Mouse (Mus musculus) activated CD4-positive, CD25-positive, alpha-beta regulatory T cell, adult 4 months (primary cell): ENCODE measurements around the gene Retn. TPM values are rescaled to one million over a fixed set of nuclear protein-coding genes. Genes with fewer than 3 reads are reported as not detected.

Experiments
- ATAC-seq: one replicate; pipeline ENCODE4 v1.8.0; 2017
- polyA plus RNA-seq, 2 experiments: library from polyadenylated mRNA; unstranded; fragments of 100-300 nt; shearing (Covaris generic); gene quantifications; one replicate each; pipeline ENCODE4 v1.2.1; 2017

Retn gene
- polyA plus RNA-seq, result not detected

DNA sequence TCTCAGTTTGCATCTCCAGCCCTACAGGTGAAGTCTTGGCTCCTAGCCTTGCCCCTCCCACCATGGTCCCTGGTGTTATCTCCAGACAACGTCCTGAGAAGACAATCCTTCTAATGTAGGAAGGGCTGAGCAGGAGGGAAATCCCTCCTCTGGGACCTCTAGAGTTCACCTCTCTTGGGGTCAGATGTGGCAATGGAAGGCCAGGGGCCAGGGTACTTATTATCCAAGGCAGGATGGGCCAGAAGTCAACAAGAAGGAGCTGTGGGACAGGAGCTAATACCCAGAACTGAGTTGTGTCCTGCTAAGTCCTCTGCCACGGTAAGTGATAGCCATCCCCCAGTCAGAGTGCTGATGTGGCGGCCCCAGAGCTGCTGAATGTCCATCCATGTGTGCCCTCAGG lies at the start of gene Retn:
Gene Retn, plus strand, starts transcription at position 245 of the 400 bp plus-strand sequence.
- ATAC-seq, result no peak

DNA sequence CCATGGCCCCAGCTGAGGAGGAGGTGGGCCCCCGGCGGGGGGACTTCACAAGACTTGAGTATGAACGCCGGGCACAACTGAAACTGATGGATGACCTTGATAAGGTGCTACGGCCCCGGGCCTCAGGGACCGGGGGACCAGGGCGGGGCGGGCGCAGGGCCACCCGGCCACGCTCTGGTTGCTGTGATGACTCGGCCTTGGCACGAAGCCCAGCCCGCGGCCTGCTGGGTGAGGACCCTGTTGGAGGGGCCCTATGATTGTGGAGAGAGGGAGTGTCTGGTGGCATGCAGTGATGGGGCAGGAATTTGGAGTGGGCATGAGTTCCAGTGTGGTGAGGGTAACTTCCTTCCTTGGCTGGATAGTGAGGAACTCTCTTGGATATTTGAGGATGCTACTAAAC lies 49.0 kb upstream of the Retn start:
- ATAC-seq, result no peak

DNA sequence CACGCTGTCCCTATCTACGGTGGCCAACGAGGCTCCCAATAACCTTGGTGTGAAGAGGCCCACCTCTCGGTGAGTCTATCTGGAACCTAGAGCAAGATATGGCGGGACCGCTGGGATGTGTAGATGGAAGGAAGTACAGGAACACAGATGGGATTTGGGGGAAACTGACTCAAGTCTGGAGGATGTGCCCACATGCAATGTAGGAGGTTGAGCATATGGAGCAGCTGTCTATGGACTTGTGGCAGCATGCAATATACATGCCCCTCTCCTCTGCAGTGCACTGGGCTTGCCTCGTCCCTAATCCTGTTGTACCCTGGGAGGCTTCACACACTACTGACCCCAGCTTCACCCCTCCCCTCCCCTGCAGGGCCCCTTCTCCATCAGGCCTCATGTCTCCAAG lies 47.7 kb upstream of the Retn start:
- no peak for ATAC-seq

DNA sequence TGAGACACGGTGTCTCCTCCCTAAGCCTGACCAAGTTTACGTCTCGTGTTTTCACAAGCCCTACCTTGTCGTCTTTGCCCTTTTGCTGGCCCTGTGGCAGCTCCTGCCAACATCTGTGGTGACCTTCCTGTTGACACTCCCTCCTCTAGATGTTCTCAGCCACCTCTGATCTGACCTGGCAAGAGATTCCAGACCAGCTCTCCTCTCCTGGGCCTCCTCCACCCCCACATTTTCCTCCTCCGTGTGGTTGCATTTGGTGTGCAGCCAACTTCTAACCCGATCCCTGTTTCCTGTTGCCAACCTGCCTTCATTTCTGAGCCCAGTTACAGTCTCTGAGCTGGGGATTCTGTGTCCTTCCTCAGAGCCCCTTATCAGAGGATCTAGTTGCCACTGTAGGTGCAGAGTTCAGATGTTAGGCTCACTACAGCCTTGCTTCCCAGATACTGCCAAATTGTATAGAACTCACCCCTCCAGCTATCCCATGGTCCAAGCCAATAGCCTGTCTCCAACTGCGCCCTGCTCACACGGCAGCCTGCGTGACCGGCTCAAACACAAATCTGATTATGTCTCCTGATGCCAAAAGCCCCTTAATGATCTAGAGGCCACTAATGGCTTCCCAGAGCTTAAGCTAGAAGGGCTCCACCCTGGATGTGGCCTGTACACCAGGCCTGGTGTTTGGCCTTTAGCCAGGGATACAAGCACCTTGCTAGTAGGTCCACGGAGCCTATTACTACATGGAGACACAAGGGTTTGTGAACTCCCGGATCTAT lies 46.3 kb upstream of the Retn start:
- ATAC-seq, result no peak

DNA sequence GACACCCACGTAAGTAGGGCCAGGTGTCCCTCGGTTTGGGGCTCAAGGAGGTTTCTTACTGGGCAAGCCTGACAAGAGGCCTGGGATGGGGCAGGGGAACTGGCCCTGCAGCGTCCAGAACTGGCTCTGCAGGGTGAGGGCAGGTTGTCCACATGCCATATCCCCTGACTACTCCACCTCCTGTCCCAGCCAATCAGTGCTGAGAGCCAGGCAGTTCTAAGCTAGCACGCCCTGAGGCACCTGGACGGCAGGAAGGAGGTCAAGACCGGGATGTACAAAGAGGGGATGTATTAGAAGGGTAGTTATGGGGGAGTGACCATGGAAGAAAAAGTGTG lies 45.8 kb upstream of the Retn start:
- no peak for ATAC-seq

DNA sequence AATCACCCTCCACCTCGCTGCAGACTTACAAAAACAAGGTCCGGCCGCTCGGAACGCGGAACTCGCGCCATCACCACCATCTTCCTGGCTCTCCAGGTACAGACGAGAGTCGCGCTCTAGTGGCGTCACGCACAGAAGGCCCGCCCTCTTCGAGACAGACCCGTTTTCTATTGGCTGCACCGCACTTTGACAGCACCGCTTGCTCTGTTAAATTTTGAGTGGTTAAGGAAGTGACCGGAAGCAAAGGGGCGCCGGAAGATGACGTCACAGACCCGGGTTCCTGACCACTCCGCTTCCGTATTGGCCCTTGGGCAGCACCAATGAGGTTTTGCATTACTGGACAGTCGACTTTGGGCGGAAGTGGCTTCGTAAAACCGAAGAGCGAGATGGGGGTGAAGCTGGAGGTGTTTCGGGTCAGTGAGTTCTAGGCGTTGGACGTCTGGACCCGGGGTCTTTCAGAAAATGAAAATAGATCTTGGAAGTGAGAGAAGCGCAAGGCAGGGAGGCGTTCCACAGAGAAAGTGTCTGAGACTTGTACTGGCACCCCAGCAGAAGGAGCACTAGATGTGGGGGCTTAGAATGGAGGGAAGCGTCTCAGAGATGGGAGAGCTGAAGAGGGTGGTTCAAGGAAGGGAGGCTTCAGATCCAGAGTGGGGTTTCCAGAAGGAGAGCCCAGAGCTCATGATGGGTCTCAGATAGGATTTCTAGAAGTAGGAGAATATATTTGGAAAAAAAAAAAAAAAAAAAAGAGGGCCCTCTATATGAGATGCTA lies 34.2 kb upstream of the Retn start, which contains the start of the genes Xab2 and Pet100:
Gene Xab2, minus strand, starts transcription at position 118 of the 772 bp plus-strand sequence.
Gene Pet100, plus strand, starts transcription at position 350 of the 772 bp plus-strand sequence.
- peak; percentile 95 for ATAC-seq

DNA sequence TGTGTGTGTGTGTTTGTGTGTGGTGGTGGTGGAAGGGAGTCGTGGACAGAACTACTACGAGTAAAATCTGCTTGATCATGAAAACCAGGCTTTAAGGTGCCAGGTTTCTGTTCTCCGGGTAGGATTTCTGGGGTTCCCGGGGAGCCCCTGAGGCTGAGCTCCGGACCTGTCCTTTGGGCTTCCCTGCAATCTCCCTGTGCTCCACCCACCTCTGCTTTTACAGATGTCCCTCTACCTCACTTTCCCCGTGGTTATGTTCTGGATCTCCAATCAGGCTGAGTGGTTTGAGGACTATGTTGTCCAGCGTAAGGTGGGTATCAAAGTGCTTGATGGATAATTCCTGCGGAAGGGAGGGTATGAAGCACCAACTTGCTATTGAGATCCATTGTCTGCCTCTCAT lies 33.5 kb upstream of the Retn start:
- no peak for ATAC-seq

DNA sequence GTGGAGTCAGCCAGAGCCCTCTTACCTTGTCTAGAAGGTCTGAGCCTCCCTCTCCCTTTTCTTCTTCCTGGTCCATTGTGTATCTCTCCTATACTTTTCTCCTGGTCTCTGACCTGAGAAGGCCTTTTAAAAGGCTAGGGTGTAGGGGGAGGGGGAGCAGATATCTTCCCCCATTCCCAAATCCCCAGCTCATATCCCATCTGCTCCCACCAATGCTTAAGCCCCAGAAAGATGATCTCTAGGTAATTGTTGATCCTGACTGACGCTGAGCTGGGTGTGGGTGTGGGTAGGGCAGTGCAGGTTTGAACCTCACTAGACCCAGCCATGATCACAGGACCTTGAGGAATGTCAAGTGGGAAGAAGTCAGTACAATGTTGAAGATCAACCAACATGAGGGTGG lies 30.1 kb upstream of the Retn start, which contains the start of gene Pcp2:
Gene Pcp2, minus strand, starts transcription at position 101 of the 400 bp plus-strand sequence.
- ATAC-seq, result no peak

DNA sequence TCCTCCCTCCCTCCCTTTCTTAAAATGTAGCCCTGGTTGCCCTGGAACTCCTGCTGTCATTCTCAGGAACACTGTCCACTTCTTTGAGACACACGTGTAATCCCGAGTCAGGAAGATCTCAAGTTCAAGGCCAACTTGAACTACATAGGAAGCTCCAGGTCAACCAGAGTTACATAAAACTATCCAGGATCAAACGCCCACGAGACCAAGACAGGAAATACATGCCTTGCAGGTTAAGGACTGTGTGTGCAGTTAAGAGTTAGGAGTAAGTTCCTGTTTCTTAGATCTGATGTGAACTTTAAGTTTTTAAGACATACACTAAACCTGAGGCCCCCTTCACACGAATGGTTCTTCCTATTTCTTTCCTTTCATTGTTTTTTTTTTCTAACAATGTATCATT lies 28.6 kb upstream of the Retn start:
- no peak for ATAC-seq

DNA sequence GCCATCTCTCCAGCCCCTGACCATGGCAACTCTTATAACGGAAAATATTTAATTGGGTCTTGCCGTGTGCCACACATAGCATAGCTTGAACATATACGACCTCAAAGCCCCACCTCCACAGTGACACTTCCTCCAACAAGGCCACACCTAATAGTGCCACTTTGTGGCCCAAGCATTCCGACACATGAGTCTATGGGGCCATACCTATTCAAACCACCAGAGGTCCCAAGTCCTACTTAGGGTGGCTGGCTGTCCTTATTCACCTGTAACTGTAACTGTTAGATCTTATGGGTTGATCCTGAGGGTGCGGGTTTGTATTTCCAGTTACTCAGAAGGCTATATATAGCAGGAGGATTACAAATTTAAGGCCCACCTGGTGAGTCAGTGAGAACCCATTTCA lies 27.6 kb upstream of the Retn start:
- peak; percentile 34 for ATAC-seq

DNA sequence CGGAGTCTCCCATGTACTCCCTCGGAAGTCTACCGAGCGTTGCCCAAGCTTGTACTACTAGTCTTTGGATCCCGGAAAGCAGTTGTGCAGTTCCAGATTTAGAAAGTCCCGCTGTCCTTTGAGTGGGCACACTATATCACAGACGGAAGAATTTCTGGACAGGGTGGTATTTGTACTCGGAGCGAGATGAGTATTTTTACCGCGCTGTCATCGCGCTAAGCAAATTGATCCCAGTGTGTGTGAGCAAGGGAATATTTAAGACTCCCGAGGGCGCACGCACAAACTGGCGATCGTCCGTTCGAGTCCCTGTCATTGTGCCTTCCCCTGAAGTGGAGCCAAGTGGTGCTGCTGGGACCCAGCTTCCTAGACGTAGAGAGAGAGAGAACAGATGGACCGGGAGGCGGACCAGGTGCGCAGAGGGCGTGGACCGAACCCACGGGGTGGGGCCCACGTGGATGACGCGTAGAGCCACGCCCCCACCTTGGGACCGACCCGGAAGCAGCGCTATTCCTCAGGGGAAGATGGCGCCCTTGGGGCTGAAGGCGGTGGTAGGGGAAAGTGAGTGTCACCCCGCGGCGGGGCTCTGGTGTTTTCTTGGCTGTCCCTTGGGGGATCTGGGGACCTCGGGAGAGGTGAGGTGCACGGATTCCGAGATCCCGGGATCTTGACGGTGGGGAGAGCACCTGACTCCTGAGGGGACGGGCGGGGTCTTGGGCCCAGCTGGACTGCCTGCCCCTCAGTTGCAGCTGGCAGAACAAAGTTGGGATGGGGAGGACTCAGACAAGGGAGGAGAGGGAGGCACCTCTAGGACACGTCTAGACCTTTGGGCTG lies 24.7 kb upstream of the Retn start, which contains the start of gene Stxbp2:
Gene Stxbp2, plus strand, starts transcription at position 309 of the 831 bp plus-strand sequence.
- ATAC-seq, result peak; percentile 97

DNA sequence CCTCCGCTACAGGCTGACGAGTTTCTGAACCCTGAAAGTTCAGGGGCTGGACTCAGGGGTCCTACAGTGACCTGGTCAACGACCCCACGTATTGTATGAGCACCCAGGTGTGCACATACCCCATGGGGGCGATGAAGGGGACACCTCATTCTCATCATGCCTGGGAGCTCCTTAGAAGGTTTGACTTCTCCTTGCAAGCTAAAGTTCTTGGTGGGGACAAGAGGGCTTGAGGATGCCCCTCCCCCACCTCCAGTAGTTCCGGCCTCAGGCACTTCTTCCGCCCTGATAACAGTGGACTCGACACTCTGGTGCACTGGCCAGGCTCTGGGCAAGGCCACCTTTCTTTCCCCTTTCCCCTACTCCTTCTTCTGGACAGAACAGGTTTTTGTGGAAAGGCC lies 24.1 kb upstream of the Retn start:
- ATAC-seq, result no peak

DNA sequence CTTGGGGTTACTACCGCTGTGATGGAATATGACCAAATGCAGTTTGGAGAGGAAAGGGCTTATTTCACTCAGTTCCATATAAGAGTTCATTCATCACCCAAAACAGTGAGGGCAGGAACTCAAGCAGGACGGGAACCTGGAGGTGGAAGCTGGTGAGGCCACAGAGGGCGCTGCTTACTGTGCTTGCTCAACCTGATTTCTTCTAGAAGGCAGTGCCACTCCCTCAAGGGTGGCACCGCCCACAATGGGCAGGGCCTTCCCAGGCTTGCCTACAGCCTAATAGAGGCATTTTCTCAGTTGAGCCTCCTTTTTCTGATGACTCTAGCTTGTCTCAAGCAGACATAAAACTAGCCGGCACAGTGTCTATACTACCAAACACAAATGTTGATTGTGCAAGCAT lies 9.8 kb upstream of the Retn start:
- ATAC-seq, result peak; percentile 68

DNA sequence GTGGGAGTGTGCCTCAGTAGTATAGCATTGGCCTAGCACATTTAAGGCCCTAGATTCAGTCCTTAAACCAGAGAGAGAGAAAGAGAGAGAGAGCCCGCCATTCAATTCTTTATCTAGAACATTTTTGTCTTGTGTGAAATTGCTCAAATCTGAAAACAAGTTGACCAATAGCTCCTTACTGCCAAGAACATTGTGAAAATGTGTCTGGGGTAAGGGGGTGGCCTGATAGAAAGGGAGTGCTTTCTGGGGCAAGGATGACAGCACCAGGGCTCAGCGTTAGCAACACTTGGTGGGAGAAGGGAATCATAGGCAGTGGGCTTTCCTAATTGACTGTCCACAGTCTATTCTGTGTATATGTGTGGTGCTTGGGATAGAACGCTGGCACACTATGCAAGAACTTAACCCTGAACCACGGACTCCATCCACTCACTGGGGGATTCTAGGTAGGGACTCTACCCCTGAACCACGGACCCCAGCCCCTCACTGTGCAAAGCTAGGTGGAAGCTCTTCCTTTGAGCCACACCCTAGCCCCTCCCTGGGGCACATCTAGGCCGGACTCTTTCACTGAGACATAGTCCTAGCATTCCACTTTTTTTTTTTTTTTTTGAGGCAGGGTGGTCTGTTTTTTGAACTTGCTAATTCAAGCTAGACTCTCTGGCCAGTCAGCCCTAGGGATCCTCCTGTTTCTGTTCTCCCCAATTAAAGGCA lies 8.6 kb upstream of the Retn start:
- ATAC-seq, result no peak

DNA sequence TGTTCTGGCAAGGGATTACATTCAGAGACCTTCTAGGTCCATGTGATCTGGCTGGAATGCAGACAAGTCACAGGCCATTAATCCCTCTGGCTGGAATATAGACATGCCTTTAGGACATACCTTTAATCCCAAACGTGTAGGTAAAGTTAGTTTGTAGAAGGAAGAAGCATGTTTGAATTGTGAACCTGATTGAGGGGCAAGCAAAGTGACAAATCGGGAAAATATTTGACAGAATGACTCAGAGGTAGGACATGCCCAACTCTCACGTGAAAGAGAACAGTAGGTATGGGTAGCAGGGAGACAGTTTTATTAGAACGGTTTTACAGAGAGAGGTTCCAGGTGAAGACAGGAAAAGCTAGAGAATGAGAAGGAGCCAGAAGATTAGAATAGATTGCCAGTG lies 8.0 kb upstream of the Retn start:
- no peak for ATAC-seq

DNA sequence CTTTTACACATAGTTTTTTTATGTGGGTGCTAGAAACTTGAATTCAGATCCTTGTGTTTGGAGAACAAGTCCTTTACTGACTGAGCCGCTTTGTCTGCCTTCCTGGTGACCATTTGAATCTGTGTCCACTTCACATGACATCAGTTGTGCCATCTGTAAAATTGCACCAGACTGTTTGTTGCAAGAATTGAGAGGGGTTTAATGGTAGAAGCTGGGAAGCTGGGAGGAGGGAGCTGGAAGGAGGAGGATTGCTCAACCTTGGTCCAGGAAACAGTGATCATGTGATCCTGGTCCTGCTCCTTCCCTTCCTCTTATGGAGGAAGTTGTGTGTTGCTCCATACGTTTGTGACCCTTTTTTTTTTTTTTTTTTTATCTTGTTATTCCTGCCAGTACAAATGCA lies 7.3 kb upstream of the Retn start:
- no peak for ATAC-seq

DNA sequence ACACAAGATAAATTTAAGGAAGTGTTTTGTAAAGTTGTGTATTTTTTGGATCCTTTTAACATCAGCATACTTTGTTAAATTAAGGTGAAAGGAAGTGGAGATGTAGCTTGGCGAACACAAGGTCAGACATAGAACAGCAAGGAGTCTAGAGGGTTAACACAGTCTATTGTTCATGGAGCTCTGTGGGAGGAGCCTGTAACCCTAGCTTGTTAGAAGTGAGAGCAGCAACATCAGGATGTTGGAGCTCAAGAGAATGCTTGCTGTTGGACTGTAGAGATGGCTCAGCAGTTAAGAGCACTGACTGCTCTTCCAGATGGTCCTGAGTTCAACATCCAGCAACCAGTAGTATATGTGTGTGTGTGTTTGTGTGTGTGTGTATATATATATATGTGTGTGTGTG lies 6.6 kb upstream of the Retn start:
- ATAC-seq, result no peak

DNA sequence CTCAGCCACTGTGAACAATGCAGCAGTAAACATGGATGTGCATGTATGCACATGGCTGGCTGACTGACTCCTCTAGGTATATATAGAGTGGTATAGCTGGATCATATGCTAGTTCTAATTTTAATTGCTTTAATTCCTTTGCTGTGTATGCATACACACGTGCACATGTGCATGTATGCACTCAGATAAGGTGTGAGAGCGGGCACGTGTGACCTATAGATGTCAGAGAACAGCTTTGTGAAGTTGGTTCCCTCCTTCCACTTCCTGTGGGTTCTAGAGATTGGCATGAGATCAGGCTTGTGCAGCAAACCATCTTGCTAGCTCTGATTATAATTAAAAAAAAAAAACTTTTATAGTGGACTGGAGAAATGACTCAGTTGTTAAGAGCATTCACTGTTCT lies 2.7 kb upstream of the Retn start:
- no peak for ATAC-seq

DNA sequence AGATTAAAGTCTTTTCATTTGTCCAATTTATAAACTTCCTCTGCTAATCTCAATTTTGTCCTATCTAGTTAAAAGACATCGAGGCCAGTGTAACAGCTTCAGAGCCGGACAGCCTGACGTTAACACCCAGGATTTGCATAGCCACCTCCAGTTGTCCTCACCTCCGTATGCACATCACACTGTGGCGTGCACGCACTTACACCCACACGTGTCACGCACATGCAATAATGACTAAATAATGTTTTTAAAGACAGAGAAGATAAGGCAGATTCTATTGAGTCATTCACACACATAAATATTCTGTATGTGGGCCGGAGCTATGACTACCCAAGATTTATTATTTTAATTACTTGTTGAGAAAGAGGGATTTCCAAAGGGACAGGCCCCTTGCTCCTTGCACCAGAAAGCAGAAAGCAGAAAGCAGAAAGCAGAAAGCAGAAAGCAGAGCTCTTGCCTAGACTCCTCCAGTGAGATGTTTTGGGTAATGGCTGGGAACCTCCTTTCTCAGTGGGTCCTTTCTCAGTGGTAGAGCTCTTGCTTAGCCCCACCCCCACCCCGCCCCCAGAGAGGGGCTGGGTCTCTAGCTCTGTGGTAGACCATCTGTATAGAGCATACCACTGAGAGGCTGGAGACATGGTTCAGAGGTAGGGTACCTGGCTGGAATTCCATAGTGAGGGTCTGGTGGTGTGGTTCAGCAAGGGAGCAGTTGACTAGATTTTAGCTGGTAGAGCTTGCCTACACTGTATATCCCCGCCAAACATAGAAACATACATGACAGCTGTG lies 653 bp upstream of the Retn start:
- ATAC-seq, result no peak

DNA sequence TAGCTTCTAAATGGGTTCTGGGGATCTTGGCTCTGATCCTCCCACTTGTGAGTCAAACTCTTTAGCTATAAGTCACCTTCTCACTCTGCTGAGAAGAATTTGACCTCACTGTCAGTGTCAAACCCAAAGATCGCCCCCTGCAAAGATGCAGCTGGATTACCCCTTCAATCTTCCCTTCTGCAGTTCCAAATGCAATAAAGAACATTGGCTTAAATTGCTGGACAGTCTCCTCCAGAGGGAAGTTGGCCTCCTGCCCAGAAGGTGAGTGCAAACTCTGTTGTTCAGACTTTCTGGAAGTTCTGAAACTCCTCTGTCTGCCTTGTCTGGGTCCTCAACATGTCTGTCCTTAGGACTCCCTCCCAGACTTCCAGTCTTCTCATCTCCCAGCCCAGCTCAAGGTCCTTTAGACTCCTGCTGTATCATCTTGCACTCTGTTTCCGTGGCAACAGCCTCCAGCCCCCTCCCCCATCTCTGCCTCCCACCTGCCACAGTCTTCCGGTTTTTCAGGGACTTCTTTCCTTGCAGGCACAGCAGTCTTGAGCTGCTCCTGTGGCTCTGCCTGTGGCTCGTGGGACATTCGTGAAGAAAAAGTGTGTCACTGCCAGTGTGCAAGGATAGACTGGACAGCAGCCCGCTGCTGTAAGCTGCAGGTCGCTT lies 1.3 kb downstream of the Retn start:
- ATAC-seq, result no peak

DNA sequence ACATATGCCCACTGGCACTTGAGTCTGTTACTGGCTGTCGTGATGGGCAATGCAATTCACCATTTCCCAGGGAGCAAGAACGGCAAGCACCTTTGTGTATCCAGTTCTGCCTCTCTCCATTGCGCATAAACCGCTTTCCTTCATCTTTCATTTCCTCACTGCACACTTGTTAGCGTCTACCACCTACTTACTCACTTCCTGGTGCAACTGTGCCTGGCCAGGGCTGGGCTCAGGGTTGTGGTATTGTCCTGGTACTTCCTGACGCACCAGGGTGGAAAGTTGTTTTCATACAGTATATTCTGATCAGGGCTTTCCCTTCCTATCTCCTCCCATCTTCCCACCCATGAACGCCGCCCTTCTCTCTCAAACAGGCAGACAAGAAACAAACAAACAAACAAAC lies 5.3 kb downstream of the Retn start:
- no peak for ATAC-seq
